Mouse (Mus musculus) spleen, adult 2 months (tissue): Measurements from ENCODE around the gene Rbbp6.

Source experiments
- CTCF ChIP-seq: fragments of 200-500 bp; IDR thresholded peaks from 2 replicates; pipeline ENCODE4 v1.5.1; 2011; ENCODE audit warnings: mild to moderate bottlenecking, inconsistent platforms; ENCODE audit not compliant: insufficient read depth, insufficient read length, insufficient replicate concordance; ENCODE audit errors: extremely low read depth
- POLR2A ChIP-seq: fragments of 200-500 bp; IDR thresholded peaks from 2 replicates; pipeline ENCODE4 v1.6.1; 2011; ENCODE audit warnings: low read depth, low read length, inconsistent platforms

DNA sequence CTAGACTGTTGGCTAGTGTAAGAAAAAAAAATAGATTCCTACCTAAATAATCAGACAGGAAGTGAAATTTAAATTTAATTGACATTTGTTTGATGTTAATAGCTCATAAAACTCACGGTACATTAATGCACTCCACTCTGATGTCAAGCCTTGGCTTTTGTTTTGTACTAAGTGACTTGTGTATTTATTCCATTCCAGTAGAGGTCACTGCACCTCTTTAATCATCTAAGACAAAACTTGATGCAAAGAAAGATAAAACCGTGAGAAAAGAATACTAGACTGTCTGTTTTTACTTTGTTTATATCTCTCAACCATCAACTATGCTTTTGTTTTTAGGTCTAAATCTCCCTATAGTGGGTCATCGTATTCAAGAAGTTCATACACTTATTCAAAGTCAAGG is 32.7 kb downstream of the Rbbp6 start:
- TF ChIP-seq CTCF (no peak), POLR2A (no peak)
